Mouse (Mus musculus): ENCODE data around the gene Tango6. TPM values are rescaled to one million over a fixed set of nuclear protein-coding genes. Genes with fewer than 3 reads are reported as not detected.

Tango6 gene
- polyA plus RNA-seq, 1 experiment from 2014 or later, result 7.6 TPM

GRCm38 (mm10) chr8:106700131-106700530 lies 17.3 kb downstream of the Tango6 start:
- H3K27me3 ChIP-seq (replicated peaks), result no peaks in the 10 kb centered on the region
- no peak overlapping the region for H3K4me3 ChIP-seq
- peaks cover 69% of the 10 kb centered on the region for H3K36me3 ChIP-seq
- H3K4me1 ChIP-seq, result peaks cover 16% of the 10 kb centered on the region
- ATAC-seq (ENCODE audit: extremely low read depth, insufficient number of reproducible peaks, low FRiP score, low TSS enrichment), result no peak
- no peak overlapping the region for H3K9ac ChIP-seq
- H3K9me3 ChIP-seq, result no peaks in the 10 kb centered on the region
- H3K27ac ChIP-seq (replicated peaks), result no peak overlapping the region
- 85% methylated on average over 6 of the region's 6 CpGs for WGBS
- no peak overlapping the region for H3K4me2 ChIP-seq

DNA sequence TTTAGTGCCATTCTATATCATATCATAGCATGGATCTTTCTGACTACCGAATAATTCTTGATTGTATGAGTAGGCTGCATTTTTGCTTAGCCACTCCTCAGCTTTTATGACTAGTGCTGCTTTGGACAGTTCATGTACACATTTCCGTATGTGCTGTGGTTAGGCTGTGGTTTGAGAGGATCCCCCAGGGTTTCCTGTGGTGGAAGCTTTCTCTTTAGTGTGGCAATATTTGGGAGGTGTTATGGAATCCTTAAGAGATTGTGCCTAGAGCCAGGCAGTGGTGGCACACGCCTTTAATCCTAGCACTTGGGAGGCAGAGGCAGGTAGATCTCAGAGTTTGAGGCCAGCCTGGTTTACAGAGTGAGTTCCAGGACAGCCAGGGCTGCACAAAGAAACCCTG lies 18.5 kb downstream of the Tango6 start:
- no peak overlapping the region for H3K4me2 ChIP-seq
- H3K4me3 ChIP-seq, result no peak overlapping the region
- peaks cover 28% of the 10 kb centered on the region for H3K4me1 ChIP-seq
- H3K27ac ChIP-seq (replicated peaks), result no peak overlapping the region
- H3K9me3 ChIP-seq, result no peaks in the 10 kb centered on the region
- no peaks in the 10 kb centered on the region for H3K27me3 ChIP-seq (replicated peaks)
- 77% methylated on average over 3 of the region's 3 CpGs for WGBS
- peaks cover 59% of the 10 kb centered on the region for H3K36me3 ChIP-seq
- ATAC-seq (ENCODE audit: extremely low read depth, insufficient number of reproducible peaks, low FRiP score, low TSS enrichment), result no peak
- H3K9ac ChIP-seq, result no peak overlapping the region

GRCm38 (mm10) chr8:106704199-106704900 lies 21.5 kb downstream of the Tango6 start:
- peaks cover 31% of the 10 kb centered on the region for H3K36me3 ChIP-seq
- no peak overlapping the region for H3K4me3 ChIP-seq
- H3K9me3 ChIP-seq, result no peaks in the 10 kb centered on the region
- no peak; the same call in 1 of the 2 replicates for ATAC-seq (ENCODE audit: extremely low read depth, insufficient number of reproducible peaks, low FRiP score, low TSS enrichment)
- H3K27ac ChIP-seq (replicated peaks), result peak overlapping the region; percentile 91
- peak overlapping the region; percentile 13; the same call in 1 of the 2 replicates for H3K4me2 ChIP-seq
- 63% methylated on average over 9 of the region's 9 CpGs for WGBS
- H3K4me1 ChIP-seq, result peaks cover 23% of the 10 kb centered on the region
- H3K9ac ChIP-seq, result no peak overlapping the region; the same call in 1 of the 2 replicates
- H3K27me3 ChIP-seq (replicated peaks), result no peaks in the 10 kb centered on the region

DNA sequence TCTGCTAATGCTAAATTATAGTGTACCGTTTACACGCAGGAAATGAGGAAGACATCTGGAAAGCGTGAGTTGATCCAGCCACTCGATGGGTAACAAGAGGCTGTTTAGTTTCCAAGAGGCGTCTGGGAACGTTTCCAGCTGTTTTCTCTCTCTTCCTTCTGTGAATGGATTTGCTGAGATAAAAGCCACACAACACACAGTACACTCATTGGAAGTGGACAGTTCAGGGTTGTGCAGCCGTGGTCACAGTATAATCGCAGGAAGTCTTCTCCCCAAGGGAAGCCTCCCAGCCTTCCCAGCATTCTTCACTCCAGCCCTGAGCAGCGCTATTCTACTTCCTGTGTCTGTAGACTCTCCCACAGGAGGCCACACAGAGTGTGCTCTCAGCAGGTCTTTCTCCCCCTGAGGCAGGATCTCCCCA lies 22.0 kb downstream of the Tango6 start:
- ATAC-seq (ENCODE audit: extremely low read depth, insufficient number of reproducible peaks, low FRiP score, low TSS enrichment), result peak; percentile 65; the same call in 1 of the 2 replicates
- H3K27ac ChIP-seq (replicated peaks), result peak overlapping the region; percentile 91
- peak overlapping the region; percentile 13; the same call in 1 of the 2 replicates for H3K4me2 ChIP-seq
- H3K36me3 ChIP-seq, result peaks cover 26% of the 10 kb centered on the region
- peak overlapping the region; percentile 19; the same call in 1 of the 2 replicates for H3K9ac ChIP-seq
- no peaks in the 10 kb centered on the region for H3K9me3 ChIP-seq
- peaks cover 23% of the 10 kb centered on the region for H3K4me1 ChIP-seq
- no peak overlapping the region for H3K4me3 ChIP-seq
- H3K27me3 ChIP-seq (replicated peaks), result no peaks in the 10 kb centered on the region
- WGBS, result 30% methylated on average over 9 of the region's 9 CpGs

GRCm38 (mm10) chr8:106706194-106706593 lies 23.3 kb downstream of the Tango6 start:
- ATAC-seq (ENCODE audit: extremely low read depth, insufficient number of reproducible peaks, low FRiP score, low TSS enrichment), result no peak
- Histone ChIP-seq H3K4me1 (peaks cover 23% of the 10 kb centered on the region), H3K27ac (replicated peaks) (peak overlapping the region; percentile 91; the same call in 1 of the 2 replicates), H3K9me3 (no peaks in the 10 kb centered on the region), H3K4me2 (no peak overlapping the region), H3K36me3 (peaks cover 18% of the 10 kb centered on the region), H3K27me3 (replicated peaks) (no peaks in the 10 kb centered on the region), H3K4me3 (no peak overlapping the region), H3K9ac (no peak overlapping the region)
- 74% methylated on average over 6 of the region's 6 CpGs for WGBS

- no peak overlapping the region for H3K4me2 ChIP-seq
- H3K36me3 ChIP-seq, result 0 out of 2 replicates have a peak, but pooled peaks cover 8% of the 10 kb centered on the region
- H3K4me3 ChIP-seq, result no peak overlapping the region
- H3K27me3 ChIP-seq (replicated peaks), result no peaks in the 10 kb centered on the region
- H3K9me3 ChIP-seq, result no peaks in the 10 kb centered on the region
- no peak for ATAC-seq (ENCODE audit: extremely low read depth, insufficient number of reproducible peaks, low FRiP score, low TSS enrichment)
- H3K9ac ChIP-seq, result no peak overlapping the region
- no peak overlapping the region for H3K27ac ChIP-seq (replicated peaks)
- H3K4me1 ChIP-seq, result peaks cover 29% of the 10 kb centered on the region
- WGBS, result 86% methylated on average over 2 of the region's 2 CpGs
Observed at GRCm38 (mm10) chr8:106710002-106710401, 27.1 kb downstream of the Tango6 start.

DNA sequence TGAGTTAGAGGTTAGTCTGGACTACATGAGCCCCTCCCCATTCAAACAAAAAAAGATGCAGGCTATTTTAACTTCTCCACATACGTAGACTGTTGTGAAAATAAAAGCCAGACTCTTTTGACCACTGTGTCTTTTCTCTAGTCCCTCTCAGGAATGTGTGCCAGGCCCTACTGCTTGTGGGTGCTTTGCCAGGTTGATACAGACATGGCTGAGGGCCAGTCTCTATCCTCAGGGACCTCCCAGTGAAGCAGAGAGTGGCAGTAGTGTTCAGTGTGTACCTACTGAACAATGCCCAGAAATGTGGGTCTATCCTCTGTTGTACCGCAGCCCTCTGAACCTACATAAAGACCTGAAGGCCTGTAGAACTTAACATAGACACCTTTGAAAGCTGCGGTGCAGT lies 29.6 kb downstream of the Tango6 start:
- Histone ChIP-seq H3K27me3 (replicated peaks) (no peaks in the 10 kb centered on the region), H3K4me2 (no peak overlapping the region), H3K9ac (no peak overlapping the region), H3K9me3 (no peaks in the 10 kb centered on the region), H3K27ac (replicated peaks) (no peak overlapping the region; the same call in 1 of the 2 replicates), H3K4me1 (peaks cover 21% of the 10 kb centered on the region), H3K36me3 (0 out of 2 replicates have a peak, but pooled peaks cover 5% of the 10 kb centered on the region), H3K4me3 (no peak overlapping the region)
- WGBS, result 88% methylated on average over 3 of the region's 3 CpGs
- ATAC-seq (ENCODE audit: extremely low read depth, insufficient number of reproducible peaks, low FRiP score, low TSS enrichment), result no peak

DNA sequence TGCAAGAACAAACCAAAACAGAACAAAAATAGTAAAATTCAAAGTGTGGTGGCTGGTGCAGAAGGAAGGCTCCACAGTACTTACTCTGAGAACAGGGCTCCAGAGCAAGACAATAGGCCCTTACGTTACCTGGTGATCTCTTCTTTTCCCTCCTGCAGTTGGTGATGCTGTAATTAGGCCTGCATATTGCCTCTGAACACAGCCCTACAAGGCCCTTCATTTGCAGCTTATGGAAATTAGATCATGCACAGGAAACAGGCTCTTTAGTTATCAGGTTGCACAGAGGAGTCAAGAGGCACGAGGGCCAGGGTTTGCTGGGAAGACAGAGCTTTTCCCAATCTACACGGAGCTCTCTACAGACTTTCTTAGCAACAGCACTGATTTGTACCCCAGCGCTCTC lies 31.4 kb downstream of the Tango6 start:
- H3K4me1 ChIP-seq, result peaks cover 27% of the 10 kb centered on the region
- peak overlapping the region; percentile 66 for H3K9ac ChIP-seq
- ATAC-seq (ENCODE audit: extremely low read depth, insufficient number of reproducible peaks, low FRiP score, low TSS enrichment), result no peak
- no peak overlapping the region for H3K4me2 ChIP-seq
- no peaks in the 10 kb centered on the region for H3K27me3 ChIP-seq (replicated peaks)
- H3K27ac ChIP-seq (replicated peaks), result peak overlapping the region; percentile 83
- no peak overlapping the region for H3K4me3 ChIP-seq
- WGBS, result 32% methylated on average over 4 of the region's 4 CpGs
- 0 out of 2 replicates have a peak, but pooled peaks cover 5% of the 10 kb centered on the region for H3K36me3 ChIP-seq
- no peaks in the 10 kb centered on the region for H3K9me3 ChIP-seq

DNA sequence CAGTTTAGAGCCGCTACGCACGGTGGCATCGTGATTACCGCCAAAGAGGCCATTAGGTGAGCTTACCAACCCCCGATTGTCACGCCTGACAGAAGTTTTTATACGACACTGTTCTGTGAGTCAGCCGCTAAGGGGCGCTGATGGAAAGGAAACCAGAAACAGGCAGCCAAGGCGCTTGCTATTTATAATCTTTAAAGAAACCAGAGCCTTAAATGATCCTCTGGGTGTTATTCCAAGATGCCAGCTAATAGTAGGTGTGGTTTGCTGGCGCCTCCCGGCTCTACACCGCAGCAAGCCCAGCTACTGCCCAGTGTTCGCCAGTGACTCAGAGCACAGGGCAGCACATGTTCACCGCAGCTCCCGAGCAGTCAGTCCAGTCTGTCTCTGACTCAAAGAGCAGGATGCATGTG lies 35.2 kb downstream of the Tango6 start:
- ATAC-seq (ENCODE audit: extremely low read depth, insufficient number of reproducible peaks, low FRiP score, low TSS enrichment), result no peak; the same call in 1 of the 2 replicates
- Histone ChIP-seq H3K4me3 (peak overlapping the region; percentile 22), H3K27ac (replicated peaks) (0 out of 2 replicates have a peak overlapping the region, but pooled peaks have one; percentile 2), H3K9me3 (no peaks in the 10 kb centered on the region), H3K4me2 (peak overlapping the region; percentile 53), H3K36me3 (peaks cover 16% of the 10 kb centered on the region), H3K4me1 (peaks cover 32% of the 10 kb centered on the region), H3K27me3 (replicated peaks) (no peaks in the 10 kb centered on the region), H3K9ac (peak overlapping the region; percentile 69)
- 14% methylated on average over 17 of the region's 17 CpGs for WGBS

DNA sequence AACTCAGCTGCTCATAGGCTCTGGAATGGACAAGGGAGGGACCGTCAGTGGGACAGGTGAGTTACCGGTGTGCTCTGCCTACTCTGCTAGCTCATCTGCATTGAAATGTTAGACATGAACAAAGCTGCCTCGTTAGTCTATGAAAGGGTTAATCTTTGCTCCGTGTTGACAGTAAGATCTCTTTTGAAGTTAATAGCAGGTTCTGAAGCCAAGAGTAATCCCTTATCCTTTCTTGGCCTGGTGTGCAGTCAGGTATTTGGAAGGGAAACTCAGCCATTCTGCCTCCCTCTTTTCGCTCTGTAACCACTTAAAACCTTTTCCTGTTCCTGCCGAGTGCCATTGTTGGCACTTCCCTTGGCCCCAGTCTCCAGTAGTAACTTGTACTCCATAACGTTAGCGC lies 38.1 kb downstream of the Tango6 start:
- WGBS, result 56% methylated on average over 8 of the region's 8 CpGs
- Histone ChIP-seq H3K27ac (replicated peaks) (no peak overlapping the region), H3K4me1 (peaks cover 15% of the 10 kb centered on the region), H3K9ac (no peak overlapping the region), H3K27me3 (replicated peaks) (no peaks in the 10 kb centered on the region), H3K36me3 (peaks cover 29% of the 10 kb centered on the region), H3K9me3 (no peaks in the 10 kb centered on the region), H3K4me2 (no peak overlapping the region), H3K4me3 (no peak overlapping the region)
- no peak for ATAC-seq (ENCODE audit: extremely low read depth, insufficient number of reproducible peaks, low FRiP score, low TSS enrichment)

GRCm38 (mm10) chr8:106722453-106722852 lies 39.6 kb downstream of the Tango6 start:
- H3K4me2 ChIP-seq, result no peak overlapping the region
- no peaks in the 10 kb centered on the region for H3K27me3 ChIP-seq (replicated peaks)
- peaks cover 37% of the 10 kb centered on the region for H3K36me3 ChIP-seq
- H3K4me1 ChIP-seq, result peaks cover 15% of the 10 kb centered on the region
- no peak overlapping the region for H3K27ac ChIP-seq (replicated peaks)
- H3K9me3 ChIP-seq, result no peaks in the 10 kb centered on the region
- 69% methylated on average over 6 of the region's 6 CpGs for WGBS
- H3K4me3 ChIP-seq, result no peak overlapping the region
- H3K9ac ChIP-seq, result no peak overlapping the region
- no peak for ATAC-seq (ENCODE audit: extremely low read depth, insufficient number of reproducible peaks, low FRiP score, low TSS enrichment)

DNA sequence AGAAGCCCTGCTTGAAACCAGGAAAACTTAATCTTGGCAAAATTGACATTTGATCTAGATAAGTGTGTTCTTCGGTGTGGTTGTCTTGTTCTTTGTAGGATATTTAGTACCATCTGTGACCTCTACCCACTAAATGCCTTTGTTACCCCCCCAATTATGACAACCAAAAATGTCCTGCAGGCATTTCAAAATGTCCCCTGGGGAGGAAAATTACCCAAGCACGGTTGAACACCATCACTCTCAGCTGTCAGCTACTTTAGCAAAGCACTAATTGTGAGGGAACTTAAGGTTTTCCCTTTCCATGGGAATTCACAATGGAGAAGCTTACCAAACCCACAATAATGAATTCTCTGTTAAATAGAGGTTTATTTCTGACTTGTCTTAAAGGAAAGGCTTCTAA lies 41.1 kb downstream of the Tango6 start:
- WGBS, result 70% methylated on average over 2 of the region's 2 CpGs
- H3K9ac ChIP-seq, result no peak overlapping the region
- no peak overlapping the region for H3K4me2 ChIP-seq
- no peaks in the 10 kb centered on the region for H3K27me3 ChIP-seq (replicated peaks)
- H3K9me3 ChIP-seq, result no peaks in the 10 kb centered on the region
- no peak overlapping the region for H3K27ac ChIP-seq (replicated peaks)
- H3K4me1 ChIP-seq, result peaks cover 11% of the 10 kb centered on the region; the same call in 1 of the 2 replicates
- H3K4me3 ChIP-seq, result no peak overlapping the region
- no peak for ATAC-seq (ENCODE audit: extremely low read depth, insufficient number of reproducible peaks, low FRiP score, low TSS enrichment)
- H3K36me3 ChIP-seq, result peaks cover 37% of the 10 kb centered on the region
